Mouse (Mus musculus): Measurements from ENCODE around the gene Htr2b.

Gene Htr2b

GRCm38 (mm10) chr1:86076565-86076964, 35.2 kb downstream of the Htr2b start:
- no peak for DNase-seq (ENCODE audit: low spot score)

GRCm38 (mm10) chr1:86064271-86064991, 47.3 kb downstream of the Htr2b start, which contains the start of gene Psmd1:
TSS of gene Psmd1 (plus strand) at chr1:86064387.
- peak; percentile 86 for DNase-seq (ENCODE audit: low spot score)

- DNase-seq (ENCODE audit: low spot score): no peak
These were observed 49.2 kb downstream of the Htr2b start for GRCm38 (mm10) chr1:86062523-86062922.

GRCm38 (mm10) chr1:86058856-86059769, 52.7 kb downstream of the Htr2b start:
- peak; percentile 83 for DNase-seq (ENCODE audit: low spot score)

GRCm38 (mm10) chr1:86056284-86056683, 55.5 kb downstream of the Htr2b start:
- no peak for DNase-seq (ENCODE audit: low spot score)

- DNase-seq (ENCODE audit: low spot score): no peak
These were observed 56.8 kb downstream of the Htr2b start for GRCm38 (mm10) chr1:86054943-86055342.

GRCm38 (mm10) chr1:86053198-86053921, 58.4 kb downstream of the Htr2b start:
- DNase-seq (ENCODE audit: low spot score): no peak
